Mouse (Mus musculus) G1E (cell line): ENCODE data around the gene 4932414N04Rik. TPM values are rescaled to one million over a fixed set of nuclear protein-coding genes. Genes with fewer than 3 reads are reported as not detected.
"Not testable (repeated sequence)": the region's sequence is repeated elsewhere in the genome, so short reads cannot be mapped to it uniquely, and the experiment has no call there.

Experiments
- ATAC-seq: 2 replicates; pipeline ENCODE4 v1.8.0; 2016; ENCODE audit warnings: mild to moderate bottlenecking; ENCODE audit not compliant: insufficient number of reproducible peaks, poor library complexity, low FRiP score, severe bottlenecking; ENCODE audit errors: extremely low read depth
- DNase-seq: peaks from one replicate; pipeline ENCODE4 v3.0.0; 2012; ENCODE audit warnings: low spot score
- H3K27me3 ChIP-seq: 2 replicates; pipeline ENCODE4 v1.6.1; 2012; ENCODE audit warnings: mild to moderate bottlenecking, low read length, inconsistent platforms; ENCODE audit not compliant: insufficient read depth
- H3K36me3 ChIP-seq: replicated peaks from 2 replicates; pipeline ENCODE3; 2012; ENCODE audit warnings: mild to moderate bottlenecking, inconsistent platforms
- H3K4me1 ChIP-seq: 2 replicates; pipeline ENCODE4 v1.6.1; 2012; ENCODE audit warnings: low read depth, low read length, inconsistent platforms, mixed read lengths; ENCODE audit not compliant: insufficient read depth
- H3K4me3 ChIP-seq: 2 replicates; pipeline ENCODE4 v1.5.1; 2012; ENCODE audit warnings: low read depth, mild to moderate bottlenecking, inconsistent platforms, low read length, moderate library complexity, mixed read lengths
- H3K9me3 ChIP-seq: replicated peaks from 2 replicates; pipeline ENCODE4 v1.6.1; 2012; ENCODE audit warnings: inconsistent platforms
- CTCF ChIP-seq: IDR thresholded peaks from 2 replicates; pipeline ENCODE4 v1.5.1; 2012; ENCODE audit warnings: low read depth, low read length, inconsistent platforms, mixed read lengths
- GATA1 ChIP-seq: IDR thresholded peaks from 2 replicates; pipeline ENCODE4 v1.6.1; 2012; ENCODE audit warnings: borderline replicate concordance, low read length, inconsistent platforms, mixed read lengths
- GATA2 ChIP-seq: IDR thresholded peaks from 2 replicates; pipeline ENCODE4 v1.6.1; 2012; ENCODE audit warnings: low read depth, low read length, inconsistent platforms, borderline replicate concordance
- POLR2AphosphoS5 ChIP-seq: IDR thresholded peaks from 2 replicates; pipeline ENCODE4 v1.6.1; 2012; ENCODE audit warnings: low read depth, low read length, inconsistent platforms; ENCODE audit not compliant: insufficient replicate concordance
- TAL1 ChIP-seq: conservative IDR thresholded peaks from 2 replicates; pipeline ENCODE4 v1.6.1; 2012; ENCODE audit warnings: low read depth, low read length, inconsistent platforms, mixed read lengths
- polyA plus RNA-seq: library from polyadenylated mRNA; stranded (reverse); fragments of >175 nt; gene quantifications from 2 replicates; pipeline ENCODE4 v1.2.3, GENCODE M21; 2012
- total RNA-seq, 2 experiments: library from RNA; stranded (forward) in 1 of 2; stranded (reverse) in 1 of 2; fragments of 200-1000 nt in 1 of 2; fragments of >200 nt in 1 of 2; fragmentation: Nextera tagmentation in 1 of 2; gene quantifications; 2 replicates each; pipeline ENCODE4 v1.2.3; 2014 to 2017

The 4932414N04Rik gene
- not detected in 2 replicates for total RNA-seq (2014; fragmentation: Nextera tagmentation)
- not detected in 2 replicates for total RNA-seq (2017)
- polyA plus RNA-seq: not detected in 2 replicates

- not testable (repeated sequence) for DNase-seq, H3K27me3 ChIP-seq, H3K9me3 ChIP-seq, H3K4me1 ChIP-seq, H3K4me3 ChIP-seq, H3K36me3 ChIP-seq, ATAC-seq
Observed at GRCm38 (mm10) chr2:68656186-68656585, at the start of gene 4932414N04Rik. Gene 4932414N04Rik, plus strand, starts transcription at chr2:68656486.

- peak; percentile 52 for ATAC-seq
- no peak overlapping the region for H3K4me3 ChIP-seq
- H3K36me3 ChIP-seq: no peaks in the 10 kb centered on the region
- DNase-seq: no peak
- no peaks in the 10 kb centered on the region for H3K27me3 ChIP-seq
- peaks cover 4% of the 10 kb centered on the region; the same call in 1 of the 2 replicates for H3K9me3 ChIP-seq
- no peak for TF ChIP-seq GATA2
- no peak for TF ChIP-seq POLR2AphosphoS5
- no peak for TF ChIP-seq CTCF
- no peak for TF ChIP-seq GATA1
- no peak; the same call in 1 of the 2 replicates for TF ChIP-seq TAL1
- peaks cover 27% of the 10 kb centered on the region for H3K4me1 ChIP-seq
Observed at GRCm38 (mm10) chr2:68732216-68732615, 75.9 kb downstream of the 4932414N04Rik start.

GRCm38 (mm10) chr2:68739772-68740739 lies 83.8 kb downstream of the 4932414N04Rik start:
- Histone ChIP-seq H3K27me3 (no peaks in the 10 kb centered on the region), H3K36me3 (no peaks in the 10 kb centered on the region), H3K9me3 (peaks cover 5% of the 10 kb centered on the region; the same call in 1 of the 2 replicates), H3K4me3 (no peak overlapping the region), H3K4me1 (no peaks in the 10 kb centered on the region)
- TF ChIP-seq GATA2: no peak
- DNase-seq (no peak), ATAC-seq (no peak)

GRCm38 (mm10) chr2:68744599-68744998 lies 88.3 kb downstream of the 4932414N04Rik start:
- ATAC-seq (peak; percentile 45; the same call in 1 of the 2 replicates), DNase-seq (no peak)
- H3K4me3 ChIP-seq: no peak overlapping the region
- H3K9me3 ChIP-seq: no peaks in the 10 kb centered on the region
- H3K27me3 ChIP-seq: no peaks in the 10 kb centered on the region
- peaks cover 8% of the 10 kb centered on the region; the same call in 1 of the 2 replicates for H3K4me1 ChIP-seq
- no peaks in the 10 kb centered on the region for H3K36me3 ChIP-seq
- no peak for TF ChIP-seq TAL1
- no peak for TF ChIP-seq GATA2
- no peak for TF ChIP-seq GATA1
- no peak; the same call in 1 of the 2 replicates for TF ChIP-seq CTCF
- no peak for TF ChIP-seq POLR2AphosphoS5

- Histone ChIP-seq H3K27me3 (peaks cover 5% of the 10 kb centered on the region; the same call in 1 of the 2 replicates), H3K4me3 (no peak overlapping the region), H3K36me3 (no peaks in the 10 kb centered on the region), H3K9me3 (no peaks in the 10 kb centered on the region), H3K4me1 (peaks cover 22% of the 10 kb centered on the region)
- ATAC-seq (no peak), DNase-seq (no peak)
- TF ChIP-seq GATA2: no peak
- TF ChIP-seq CTCF: no peak
- TF ChIP-seq TAL1: no peak
- no peak for TF ChIP-seq POLR2AphosphoS5
- no peak for TF ChIP-seq GATA1
Observed at GRCm38 (mm10) chr2:68756179-68756578, 99.9 kb downstream of the 4932414N04Rik start.

GRCm38 (mm10) chr2:68756793-68757192 lies 100.5 kb downstream of the 4932414N04Rik start:
- H3K4me1 ChIP-seq: peaks cover 22% of the 10 kb centered on the region
- H3K9me3 ChIP-seq: no peaks in the 10 kb centered on the region
- H3K4me3 ChIP-seq: no peak overlapping the region
- TF ChIP-seq POLR2AphosphoS5 (no peak), GATA1 (no peak), CTCF (no peak; the same call in 1 of the 2 replicates), GATA2 (no peak), TAL1 (no peak)
- peaks cover 5% of the 10 kb centered on the region; the same call in 1 of the 2 replicates for H3K27me3 ChIP-seq
- DNase-seq (peak; percentile 11), ATAC-seq (peak; percentile 63)
- H3K36me3 ChIP-seq: no peaks in the 10 kb centered on the region
